Mouse (Mus musculus): ENCODE measurements around the gene Dzip3.

GRCm38 (mm10) chr16:49037771-49038170 lies 43.8 kb upstream of the Dzip3 start:
- TF ChIP-seq CTCF (IDR thresholded peaks at IDR 0.05; ENCODE audit: extremely low read depth, insufficient read depth, low read length) (no peak), POLR2A (IDR thresholded peaks at IDR 0.05; ENCODE audit: extremely low read depth, insufficient read depth, low read length) (no peak)
